Mouse (Mus musculus): ENCODE measurements around the gene Auts2.

DNA sequence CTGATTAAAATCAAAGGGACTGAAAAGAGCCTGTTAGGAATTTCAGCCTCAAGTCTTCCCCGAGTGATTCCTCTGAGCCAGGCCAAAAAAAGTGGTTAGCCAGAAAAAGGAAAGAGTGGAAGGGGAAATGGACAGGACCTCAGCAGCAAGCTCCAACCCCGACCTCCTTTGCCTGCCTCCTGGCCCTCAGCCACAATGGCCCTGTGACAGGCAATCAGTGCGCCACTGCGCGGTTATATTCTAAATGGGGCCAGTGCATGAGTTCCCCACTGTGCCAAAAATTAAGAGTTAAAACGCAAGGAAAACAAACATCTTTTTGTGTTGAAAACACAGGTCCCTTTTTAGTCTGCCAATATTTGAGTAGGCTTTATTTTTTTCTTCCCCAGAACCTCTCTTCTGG lies 755.1 kb downstream of the Auts2 start:
- TF ChIP-seq GATA1 (IDR thresholded peaks at IDR 0.05; ENCODE audit: low read length) (no peak), TAL1 (IDR thresholded peaks at IDR 0.05; ENCODE audit: low read length) (no peak)
